ENCODE assay signal across 8 mouse cellular contexts in the genomic region with DNA sequence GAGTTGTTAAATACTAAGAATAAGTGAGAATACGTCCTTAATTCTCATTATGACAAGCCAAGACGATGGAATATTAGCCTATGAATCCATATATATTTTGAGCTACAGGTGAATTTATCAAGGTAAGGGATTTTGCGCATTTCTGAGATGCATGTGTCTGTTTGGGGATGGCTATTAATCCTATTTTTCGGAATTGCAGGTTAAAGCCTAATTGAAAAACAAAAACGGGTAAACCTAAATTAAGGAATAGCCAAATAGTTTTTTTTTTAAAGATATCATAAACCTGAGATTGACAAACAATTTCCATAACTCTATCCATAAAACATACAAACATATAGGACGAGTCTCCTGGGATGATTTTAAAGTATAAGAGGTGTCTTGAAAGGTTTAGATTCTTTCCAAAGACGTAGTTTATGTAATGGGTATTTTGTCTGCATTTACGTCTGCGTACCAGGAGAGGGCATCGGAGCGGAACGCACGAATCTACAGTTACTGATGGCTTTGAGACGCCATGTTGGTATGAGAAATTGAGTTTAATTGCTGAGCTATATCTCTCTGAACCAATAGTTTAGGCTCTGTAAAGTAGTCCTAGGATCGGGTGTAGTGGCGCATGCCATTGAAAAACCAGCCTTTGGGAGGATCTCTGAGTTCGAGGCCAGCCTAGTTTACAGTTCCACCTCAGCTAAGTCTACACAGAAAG. TPM values are rescaled to one million over a fixed set of nuclear protein-coding genes. Genes with fewer than 3 reads are reported as not detected.
DNase-seq lines count a peak whose midpoint lies in the region; ATAC-seq and TF ChIP-seq lines count a peak whose summit lies in the region.

No protein-coding gene starts in this region.

- peak overlapping the region; percentile 45 for H3K4me2 ChIP-seq in embryonic facial prominence, embryonic 15.5 days (replicated peaks)
- H3K4me2 ChIP-seq in heart, embryonic 13.5 days, result peak overlapping the region; percentile 68
- peak overlapping the region; percentile 75 for H3K4me2 ChIP-seq in liver, embryonic 11.5 days
- H3K4me2 ChIP-seq in myocyte (ENCODE audit: low read depth), result peak overlapping the region; percentile 89
- peak overlapping the region; percentile 54 for H3K4me2 ChIP-seq in stomach, embryonic 15.5 days

- H3K79me3 ChIP-seq in C2C12 (ENCODE audit: low read depth), result no peaks in the 10 kb centered on the region

- no peaks in the 10 kb centered on the region for H3K27me3 ChIP-seq in C2C12 (ENCODE audit: control insufficient read depth, insufficient read depth, insufficient read length)
- H3K27me3 ChIP-seq in embryonic facial prominence, embryonic 15.5 days, result no peaks in the 10 kb centered on the region
- no peaks in the 10 kb centered on the region for H3K27me3 ChIP-seq in heart, embryonic 13.5 days (replicated peaks)
- H3K27me3 ChIP-seq in liver, embryonic 11.5 days (replicated peaks; ENCODE audit: control insufficient read depth, insufficient read depth, low read length), result no peaks in the 10 kb centered on the region
- H3K27me3 ChIP-seq in myocyte (ENCODE audit: control insufficient read depth, insufficient read depth, insufficient read length), result no peaks in the 10 kb centered on the region
- H3K27me3 ChIP-seq in stomach, embryonic 15.5 days (replicated peaks), result no peaks in the 10 kb centered on the region

- no peak overlapping the region for H3ac ChIP-seq in C2C12 (ENCODE audit: control insufficient read depth, insufficient read length, low read depth)
- no peak overlapping the region for H3ac ChIP-seq in myocyte (ENCODE audit: control insufficient read depth, insufficient read length)

- TF ChIP-seq CTCF in C2C12 (IDR thresholded peaks at IDR 0.05; ENCODE audit: control insufficient read depth, insufficient read depth, insufficient read length), result peak; percentile 27

- no peaks in the 10 kb centered on the region for H3K9me3 ChIP-seq in embryonic facial prominence, embryonic 15.5 days (replicated peaks)
- H3K9me3 ChIP-seq in heart, embryonic 13.5 days, result no peaks in the 10 kb centered on the region
- H3K9me3 ChIP-seq in liver, embryonic 11.5 days (ENCODE audit: control insufficient read depth, low read length), result no peaks in the 10 kb centered on the region
- H3K9me3 ChIP-seq in stomach, embryonic 15.5 days, result no peaks in the 10 kb centered on the region

- H3K79me2 ChIP-seq in C2C12 (ENCODE audit: control insufficient read depth, insufficient read depth), result peaks cover 3% of the 10 kb centered on the region
- no peaks in the 10 kb centered on the region for H3K79me2 ChIP-seq in myocyte (ENCODE audit: control insufficient read depth, insufficient read depth)

- no peak for TF ChIP-seq POLR2A in myocyte (IDR thresholded peaks at IDR 0.05; ENCODE audit: insufficient read length, low read depth)

- DNase-seq in adrenal gland, postnatal 25 days, result peak; percentile 37
- peak; percentile 71 for DNase-seq in kidney, postnatal 10 days
- DNase-seq in liver, embryonic 11.5 days (ENCODE audit: low spot score), result peak; percentile 56

- no peak for ATAC-seq in embryonic facial prominence, embryonic 15.5 days (ENCODE audit: insufficient number of reproducible peaks, low FRiP score, low TSS enrichment, low read depth)
- no peak for ATAC-seq in heart, embryonic 13.5 days (ENCODE audit: extremely low read depth, insufficient number of reproducible peaks, low FRiP score, low TSS enrichment)
- 0 out of 2 replicates have a peak, but pooled peaks have one; percentile 9 for ATAC-seq in liver, embryonic 11.5 days (replicated peaks; ENCODE audit: low FRiP score)
- no peak for ATAC-seq in stomach, embryonic 15.5 days (ENCODE audit: insufficient read depth, low FRiP score, low read depth)

- H3K27ac ChIP-seq in embryonic facial prominence, embryonic 15.5 days (replicated peaks), result peak overlapping the region; percentile 78
- H3K27ac ChIP-seq in heart, embryonic 13.5 days (replicated peaks), result peak overlapping the region; percentile 65
- H3K27ac ChIP-seq in liver, embryonic 11.5 days (ENCODE audit: low read depth, low read length), result peak overlapping the region; percentile 68; the same call in 1 of the 2 replicates
- peak overlapping the region; percentile 57; the same call in 1 of the 2 replicates for H3K27ac ChIP-seq in stomach, embryonic 15.5 days

- H3K4me1 ChIP-seq in embryonic facial prominence, embryonic 15.5 days, result 0 out of 2 replicates have a peak, but pooled peaks cover 3% of the 10 kb centered on the region
- peaks cover 12% of the 10 kb centered on the region for H3K4me1 ChIP-seq in heart, embryonic 13.5 days
- no peaks in the 10 kb centered on the region for H3K4me1 ChIP-seq in liver, embryonic 11.5 days (replicated peaks; ENCODE audit: control insufficient read depth, insufficient read depth, low read length)
- H3K4me1 ChIP-seq in stomach, embryonic 15.5 days, result peaks cover 5% of the 10 kb centered on the region; the same call in 1 of the 2 replicates

- H3K4me3 ChIP-seq in C2C12 (ENCODE audit: insufficient read depth, poor library complexity, severe bottlenecking), result no peak overlapping the region
- peak overlapping the region; percentile 41 for H3K4me3 ChIP-seq in embryonic facial prominence, embryonic 15.5 days (replicated peaks)
- peak overlapping the region; percentile 64 for H3K4me3 ChIP-seq in heart, embryonic 13.5 days
- peak overlapping the region; percentile 47 for H3K4me3 ChIP-seq in liver, embryonic 11.5 days (ENCODE audit: low read depth, low read length)
- H3K4me3 ChIP-seq in myocyte, result peak overlapping the region; percentile 49
- peak overlapping the region; percentile 19 for H3K4me3 ChIP-seq in stomach, embryonic 15.5 days (replicated peaks)

- no peak overlapping the region for H3K9ac ChIP-seq in embryonic facial prominence, embryonic 15.5 days
- H3K9ac ChIP-seq in heart, embryonic 13.5 days, result peak overlapping the region; percentile 69; the same call in 1 of the 2 replicates
- no peak overlapping the region for H3K9ac ChIP-seq in liver, embryonic 11.5 days (ENCODE audit: low read depth, low read length)
- H3K9ac ChIP-seq in stomach, embryonic 15.5 days, result no peak overlapping the region

- no peaks in the 10 kb centered on the region for H3K36me3 ChIP-seq in C2C12 (ENCODE audit: control insufficient read depth, insufficient read depth)
- 0 out of 2 replicates have a peak, but pooled peaks cover 2% of the 10 kb centered on the region for H3K36me3 ChIP-seq in embryonic facial prominence, embryonic 15.5 days
- no peaks in the 10 kb centered on the region; the same call in 1 of the 2 replicates for H3K36me3 ChIP-seq in heart, embryonic 13.5 days
- no peaks in the 10 kb centered on the region for H3K36me3 ChIP-seq in liver, embryonic 11.5 days (ENCODE audit: control insufficient read depth, insufficient read depth, low read length)
- no peaks in the 10 kb centered on the region for H3K36me3 ChIP-seq in myocyte (ENCODE audit: control insufficient read depth, insufficient read depth)
- H3K36me3 ChIP-seq in stomach, embryonic 15.5 days, result no peaks in the 10 kb centered on the region

- 3% methylated on average over 17 of the region's 17 CpGs for WGBS in embryonic facial prominence, embryonic 15.5 days
- 7% methylated on average over 17 of the region's 17 CpGs for WGBS in heart, embryonic 13.5 days
- WGBS in liver, embryonic 11.5 days, result 8% methylated on average over 17 of the region's 17 CpGs
- 7% methylated on average over 17 of the region's 17 CpGs for WGBS in stomach, embryonic 15.5 days

TF ChIP-seq in C2C12, 6 proteins besides CTCF, POLR2A, EP300 and RAD21:
- TF ChIP-seq MYOG (IDR thresholded peaks at IDR 0.05; ENCODE audit: control insufficient read depth, extremely low read depth, insufficient read length) (no peak), MAX (IDR thresholded peaks at IDR 0.05) (no peak)

TF ChIP-seq in myocyte, 11 proteins besides CTCF, POLR2A, EP300 and RAD21 (continues in another document):
- TF ChIP-seq E2F4 (IDR thresholded peaks at IDR 0.05; ENCODE audit: insufficient read depth) (no peak), TCF12 (IDR thresholded peaks at IDR 0.05; ENCODE audit: insufficient read depth, poor library complexity, severe bottlenecking) (no peak), MYOG (IDR thresholded peaks at IDR 0.05; ENCODE audit: control insufficient read depth in 1 of 3, insufficient read depth in 1 of 3, insufficient read length in 2 of 3, low read depth in 2 of 3) (no peak), MAX (IDR thresholded peaks at IDR 0.05; ENCODE audit: low read depth) (no peak), TCF3 (IDR thresholded peaks at IDR 0.05; ENCODE audit: insufficient read length, low read depth) (no peak), USF1 (IDR thresholded peaks at IDR 0.05; ENCODE audit: low read depth) (no peak), CEBPB (IDR thresholded peaks at IDR 0.05; ENCODE audit: insufficient read depth, poor library complexity, severe bottlenecking) (no peak), POLR2AphosphoS2 (IDR thresholded peaks at IDR 0.05; ENCODE audit: insufficient read length, low read depth) (no peak)

RNA-seq across cellular contexts. Expression of a gene that starts 4.8 kb away (rescaled TPM):
- polyA plus RNA-seq in C2C12 (2012; fragmentation: generic; extraction: Trizol), result 270 TPM
- 332 and 408 TPM in 2 replicates for total RNA-seq in adrenal gland, postnatal 25 days (2021)
- 518 and 555 TPM in 2 replicates for polyA plus RNA-seq in embryonic facial prominence, embryonic 15.5 days (2015; fragmentation: Nextera tagmentation; extraction: Ambion mirVana)
- polyA plus RNA-seq in heart, embryonic 13.5 days (2015; fragmentation: Nextera tagmentation; extraction: Ambion mirVana), result 453 and 467 TPM in 2 replicates
- 602 and 638 TPM in 2 replicates for polyA plus RNA-seq in liver, embryonic 11.5 days (2014; fragmentation: Nextera tagmentation; extraction: Ambion mirVana)
- polyA plus RNA-seq in myocyte (2012; fragmentation: generic; extraction: Trizol), result 210 TPM
- polyA plus RNA-seq in stomach, embryonic 15.5 days (2015; fragmentation: Nextera tagmentation; extraction: Ambion mirVana), result 521 and 644 TPM in 2 replicates

RNA-seq across cellular contexts. Expression of a gene that starts 32.0 kb away (rescaled TPM):
- polyA plus RNA-seq in C2C12 (2012; fragmentation: generic; extraction: Trizol) (110 TPM), myocyte (2012; fragmentation: generic; extraction: Trizol) (123 TPM)
- total RNA-seq in adrenal gland, postnatal 25 days (2021), result 183 and 197 TPM in 2 replicates
- 215 TPM in 2 replicates for polyA plus RNA-seq in embryonic facial prominence, embryonic 15.5 days (2015; fragmentation: Nextera tagmentation; extraction: Ambion mirVana)
- 181 and 194 TPM in 2 replicates for polyA plus RNA-seq in heart, embryonic 13.5 days (2015; fragmentation: Nextera tagmentation; extraction: Ambion mirVana)
- polyA plus RNA-seq in liver, embryonic 11.5 days (2014; fragmentation: Nextera tagmentation; extraction: Ambion mirVana), result 197 and 201 TPM in 2 replicates
- polyA plus RNA-seq in stomach, embryonic 15.5 days (2015; fragmentation: Nextera tagmentation; extraction: Ambion mirVana), result 184 and 210 TPM in 2 replicates

RNA-seq across cellular contexts. Expression of a gene that starts 46.2 kb away (rescaled TPM):
- polyA plus RNA-seq in C2C12 (2012; fragmentation: generic; extraction: Trizol) (2.0 TPM), myocyte (2012; fragmentation: generic; extraction: Trizol) (1.7 TPM)
- total RNA-seq in adrenal gland, postnatal 25 days (2021), result 23.9 and 27.9 TPM in 2 replicates
- 39.6 and 43.8 TPM in 2 replicates for polyA plus RNA-seq in embryonic facial prominence, embryonic 15.5 days (2015; fragmentation: Nextera tagmentation; extraction: Ambion mirVana)
- 24.3 and 24.8 TPM in 2 replicates for polyA plus RNA-seq in heart, embryonic 13.5 days (2015; fragmentation: Nextera tagmentation; extraction: Ambion mirVana)
- polyA plus RNA-seq in liver, embryonic 11.5 days (2014; fragmentation: Nextera tagmentation; extraction: Ambion mirVana), result 31.6 and 32.5 TPM in 2 replicates
- 37.1 and 37.8 TPM in 2 replicates for polyA plus RNA-seq in stomach, embryonic 15.5 days (2015; fragmentation: Nextera tagmentation; extraction: Ambion mirVana)
